In genomic region chr17:25836397-25837075, GRCm38 (mm10) we compare ENCODE assay signal across 8 mouse cellular contexts. TPM values are rescaled to one million over a fixed set of nuclear protein-coding genes. Genes with fewer than 3 reads are reported as not detected.
DNase-seq lines count a peak whose midpoint lies in the region; ATAC-seq and TF ChIP-seq lines count a peak whose summit lies in the region.

No protein-coding gene starts in this region.

- no peaks in the 10 kb centered on the region for H3K9me3 ChIP-seq in ES-E14 (ENCODE audit: control insufficient read depth, insufficient read depth, low read depth, low read length)
- H3K9me3 ChIP-seq in forebrain, postnatal 0 days (ENCODE audit: low read length) = no peaks in the 10 kb centered on the region

- peak; percentile 43 to 44 for DNase-seq in cerebellum, postnatal 36 days
- DNase-seq in cerebellum, adult 18-20 months = no peak
- no peak for DNase-seq in ES-E14 (ENCODE audit: low read depth, low spot score)
- no peak for DNase-seq in forebrain, postnatal 0 days
- peak; percentile 56 for DNase-seq in kidney, postnatal 10 days
- peak; percentile 35 for DNase-seq in neural tube, embryonic 10.5 days (ENCODE audit: extremely low spot score, low spot score)
- no peak for DNase-seq in ovary, postnatal 10 days (ENCODE audit: low spot score)

- H3K27me3 ChIP-seq in forebrain, postnatal 0 days (ENCODE audit: insufficient read depth, low read length) = no peaks in the 10 kb centered on the region

- TF ChIP-seq CTCF in forebrain, postnatal 0 days (IDR thresholded peaks at IDR 0.05; ENCODE audit: low read depth) = no peak

- peak; percentile 0; the same call in 1 of the 2 replicates for ATAC-seq in forebrain, postnatal 0 days
- ATAC-seq in megakaryocyte progenitor cell, adult 5-6 weeks (replicated peaks; ENCODE audit: poor library complexity) = no peak

- H3K4me3 ChIP-seq in ES-E14 (ENCODE audit: insufficient read depth in 1 of 2, low read depth in 1 of 2, low read length in 2 of 2, poor library complexity in 1 of 2, severe bottlenecking in 1 of 2) = peak overlapping the region; percentile 23 to 41; a peak in 3 of 4 replicates
- peak overlapping the region; percentile 61 for H3K4me3 ChIP-seq in forebrain, postnatal 0 days (ENCODE audit: low read depth, low read length)

- no peak overlapping the region for H3K27ac ChIP-seq in ES-E14 (ENCODE audit: insufficient read depth, low read depth, low read length, poor library complexity, severe bottlenecking)
- H3K27ac ChIP-seq in forebrain, postnatal 0 days (ENCODE audit: low read depth, low read length) = peak overlapping the region; percentile 84

- WGBS in forebrain, postnatal 0 days = 24% methylated on average over 21 of the region's 23 CpGs

- H3K9ac ChIP-seq in ES-E14 (ENCODE audit: insufficient read depth, low read depth, low read length, poor library complexity, severe bottlenecking) = peak overlapping the region; percentile 20; the same call in 1 of the 2 replicates
- peak overlapping the region; percentile 77 for H3K9ac ChIP-seq in forebrain, postnatal 0 days

- H3K4me1 ChIP-seq in ES-E14 (ENCODE audit: control insufficient read depth in 2 of 2, insufficient read depth in 2 of 2, low read length in 2 of 2, poor library complexity in 1 of 2) = peaks cover under 1 to 23% of the 10 kb centered on the region in 2 experiments; a peak in 1 of 4 replicates
- H3K4me1 ChIP-seq in forebrain, postnatal 0 days (ENCODE audit: insufficient read depth) = peaks cover 33% of the 10 kb centered on the region

- H3K36me3 ChIP-seq in ES-E14 (ENCODE audit: control insufficient read depth, insufficient read depth, low read length, poor library complexity, severe bottlenecking) = peaks cover 51% of the 10 kb centered on the region
- peaks cover 29% of the 10 kb centered on the region for H3K36me3 ChIP-seq in forebrain, postnatal 0 days (ENCODE audit: insufficient read depth)

- in situ Hi-C loops in ES-E14 (cut with MboI; ENCODE audit: low sequenced_read_pairs in 2 of 2, unreplicated experiment in 2 of 2) = no loop called here

- peak overlapping the region; percentile 89 for H3K4me2 ChIP-seq in forebrain, postnatal 0 days (ENCODE audit: low read depth)

TF ChIP-seq in ES-E14, 5 proteins besides CTCF, POLR2A, EP300 and RAD21:
- TF ChIP-seq ZNF384 (IDR thresholded peaks at IDR 0.05; ENCODE audit: low read depth, low read length) (no peak), CHD2 (IDR thresholded peaks at IDR 0.05; ENCODE audit: low read depth, low read length) (no peak), ZC3H11A (IDR thresholded peaks at IDR 0.05; ENCODE audit: borderline replicate concordance, low read depth, low read length) (no peak), HCFC1 (IDR thresholded peaks at IDR 0.05; ENCODE audit: borderline replicate concordance, insufficient read depth, low read length) (no peak), MAFK (IDR thresholded peaks at IDR 0.05; ENCODE audit: insufficient read depth, low read depth, low read length) (no peak)

RNA-seq across cellular contexts. Expression of gene Rhbdl1, which starts 0.6 kb away (rescaled TPM):
- 1.1 and 2.6 TPM in 2 replicates for total RNA-seq in ES-E14 (2012; rRNA removed)
- total RNA-seq in forebrain, postnatal 0 days (2014; rRNA removed) = 85.4 and 90.7 TPM in 2 replicates
- 77.6 and 83.3 TPM in 2 replicates for polyA plus RNA-seq in forebrain, postnatal 0 days (2015; fragmentation: Nextera tagmentation; extraction: Ambion mirVana)
- 1.0 and 1.1 TPM in 2 replicates for total RNA-seq in megakaryocyte progenitor cell, adult 5-6 weeks (2015)
- total RNA-seq in megakaryocyte progenitor cell, adult 5-6 weeks (2017) = 2.5 TPM in 1 of 2 replicates, not detected in the other

RNA-seq across cellular contexts. Expression of gene Stub1, which starts 3.3 kb away (rescaled TPM):
- 161 and 176 TPM in 2 replicates for total RNA-seq in ES-E14 (2012; rRNA removed)
- 237 and 238 TPM in 2 replicates for total RNA-seq in forebrain, postnatal 0 days (2014; rRNA removed)
- 314 and 324 TPM in 2 replicates for polyA plus RNA-seq in forebrain, postnatal 0 days (2015; fragmentation: Nextera tagmentation; extraction: Ambion mirVana)
- total RNA-seq in megakaryocyte progenitor cell, adult 5-6 weeks (2015) = 66.5 and 73.4 TPM in 2 replicates
- total RNA-seq in megakaryocyte progenitor cell, adult 5-6 weeks (2017) = 99.5 and 106 TPM in 2 replicates

RNA-seq across cellular contexts. Expression of gene Gm20683, which starts 5.0 kb away (rescaled TPM):
- total RNA-seq in ES-E14 (2012; rRNA removed) = 2.0 and 2.7 TPM in 2 replicates
- total RNA-seq in forebrain, postnatal 0 days (2014; rRNA removed) = 23.2 and 23.8 TPM in 2 replicates
- polyA plus RNA-seq in forebrain, postnatal 0 days (2015; fragmentation: Nextera tagmentation; extraction: Ambion mirVana) = 9.2 and 12.3 TPM in 2 replicates
- total RNA-seq in megakaryocyte progenitor cell, adult 5-6 weeks (2015) = 0.17 and 0.32 TPM in 2 replicates
- total RNA-seq in megakaryocyte progenitor cell, adult 5-6 weeks (2017) = 0.54 and 0.78 TPM in 2 replicates

RNA-seq across cellular contexts. Expression of gene Jmjd8, which starts 7.9 kb away (rescaled TPM):
- total RNA-seq in ES-E14 (2012; rRNA removed) = 25.1 and 46.4 TPM in 2 replicates
- total RNA-seq in forebrain, postnatal 0 days (2014; rRNA removed) = 44.3 and 52.2 TPM in 2 replicates
- polyA plus RNA-seq in forebrain, postnatal 0 days (2015; fragmentation: Nextera tagmentation; extraction: Ambion mirVana) = 46.7 and 49.5 TPM in 2 replicates
- 12.0 and 15.6 TPM in 2 replicates for total RNA-seq in megakaryocyte progenitor cell, adult 5-6 weeks (2015)
- total RNA-seq in megakaryocyte progenitor cell, adult 5-6 weeks (2017) = 19.5 and 22.8 TPM in 2 replicates

RNA-seq across cellular contexts. Expression of gene Rhot2, which starts 8.1 kb away (rescaled TPM):
- 36.8 and 52.6 TPM in 2 replicates for total RNA-seq in ES-E14 (2012; rRNA removed)
- 35.4 and 53.1 TPM in 2 replicates for total RNA-seq in forebrain, postnatal 0 days (2014; rRNA removed)
- polyA plus RNA-seq in forebrain, postnatal 0 days (2015; fragmentation: Nextera tagmentation; extraction: Ambion mirVana) = 8.1 and 11.3 TPM in 2 replicates
- total RNA-seq in megakaryocyte progenitor cell, adult 5-6 weeks (2015) = 15.1 and 17.0 TPM in 2 replicates
- 18.0 and 19.7 TPM in 2 replicates for total RNA-seq in megakaryocyte progenitor cell, adult 5-6 weeks (2017)

Comparison
In these comparisons a context has a peak if more than half of its experiments do, and no peak if none do; other contexts are left out.
1. DNase-seq: peak in cerebellum, postnatal 36 days (2 of 2), kidney, postnatal 10 days (single experiment) and neural tube, embryonic 10.5 days (single experiment); none in cerebellum, adult 18-20 months (0 of 2), ES-E14 (single experiment), forebrain, postnatal 0 days (single experiment) and ovary, postnatal 10 days (single experiment).
2. RNA of gene Rhbdl1, which starts 0.6 kb away (total RNA-seq): 85.4 to 90.7 TPM in forebrain, postnatal 0 days; 1.0 to 2.5 TPM in megakaryocyte progenitor cell, adult 5-6 weeks and 1.1 to 2.6 TPM in ES-E14; every median in the first group is over 10 times any median in the second.